ENCODE assay signal across 9 mouse cellular contexts in the genomic region with DNA sequence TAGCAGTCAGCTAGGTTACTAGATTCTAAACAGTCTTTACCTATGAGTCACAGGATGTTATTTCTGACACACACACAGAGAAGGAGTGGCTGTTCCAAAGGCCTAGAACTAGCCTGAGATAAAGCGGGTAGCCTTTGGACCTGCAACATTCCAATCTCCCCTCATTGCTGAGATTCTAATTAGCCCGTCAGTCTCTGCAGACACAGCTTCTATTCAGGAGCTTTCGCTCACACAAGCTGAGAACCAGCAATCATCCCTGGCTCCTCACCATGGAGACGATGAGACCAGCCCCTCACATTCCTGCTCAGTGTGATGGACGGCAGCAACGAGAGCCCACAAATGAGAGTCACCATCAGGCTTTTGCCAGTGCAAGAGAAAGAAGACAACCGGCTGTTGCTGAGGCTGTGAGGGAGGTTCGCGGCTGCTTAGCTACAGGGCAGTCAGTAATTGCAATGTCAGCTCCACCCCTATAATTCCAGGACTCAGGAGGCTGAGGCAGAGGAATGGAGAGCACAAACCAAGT. TPM values are rescaled to one million over a fixed set of nuclear protein-coding genes. Genes with fewer than 3 reads are reported as not detected.
A peak's percentile ranks its signal among the peaks of the same experiment; 100 is the strongest.
DNase-seq lines count a peak whose midpoint lies in the region; ATAC-seq and TF ChIP-seq lines count a peak whose summit lies in the region.
"Had no signal": no experiment of that assay in that cellular context is flagged by ENCODE, and none has a peak within 500 bp of the region (broad histone marks: within the 10 kb centered on the region; RNA-seq: fewer than 3 reads in every experiment).

No protein-coding gene starts in this region.

- DNase-seq in lung, embryonic 14.5 days = peak; percentile 42
- DNase-seq in lung, postnatal 36 days = no peak
- peak; percentile 37 for DNase-seq in layer of hippocampus, adult 9-11 months
- no peak for DNase-seq in spleen, postnatal 14 days (ENCODE audit: low spot score in 2 of 2)
- no peak for DNase-seq in kidney, adult 8-10 months
- no peak for DNase-seq in spleen, postnatal 10 days (ENCODE audit: low spot score in 2 of 2)

- no peak for TF ChIP-seq POLR2A in small intestine, adult 2 months (IDR thresholded peaks at IDR 0.05; ENCODE audit: low read depth, low read length)

- no peak for TF ChIP-seq CTCF in lung, embryonic 14.5 days (IDR thresholded peaks at IDR 0.05; ENCODE audit: low read depth)
- no peak for TF ChIP-seq CTCF in small intestine, adult 2 months (IDR thresholded peaks at IDR 0.05; ENCODE audit: extremely low read depth, insufficient read length, insufficient replicate concordance, low read depth, low read length)

- WGBS in lung, embryonic 14.5 days = 12% methylated on average over 9 of the region's 9 CpGs
- 7% methylated on average over 9 of the region's 9 CpGs for WGBS in embryonic facial prominence, embryonic 13.5 days
- 15% methylated on average over 9 of the region's 9 CpGs for WGBS in small intestine, adult 2 months

- no peak overlapping the region for H3K9ac ChIP-seq in lung, embryonic 14.5 days
- no peak overlapping the region for H3K9ac ChIP-seq in embryonic facial prominence, embryonic 13.5 days

- no peaks in the 10 kb centered on the region for H3K9me3 ChIP-seq in lung, embryonic 14.5 days (ENCODE audit: low read depth, low read length)
- no peaks in the 10 kb centered on the region for H3K9me3 ChIP-seq in embryonic facial prominence, embryonic 13.5 days

- no peaks in the 10 kb centered on the region for H3K27me3 ChIP-seq in lung, embryonic 14.5 days (ENCODE audit: insufficient read depth, low read length)
- H3K27me3 ChIP-seq in embryonic facial prominence, embryonic 13.5 days = no peaks in the 10 kb centered on the region
- H3K27me3 ChIP-seq in small intestine, adult 2 months (ENCODE audit: control insufficient read depth, insufficient read depth, low read length) = no peaks in the 10 kb centered on the region

- H3K4me2 ChIP-seq in lung, embryonic 14.5 days = peak overlapping the region; percentile 7; the same call in 1 of the 2 replicates
- H3K4me2 ChIP-seq in embryonic facial prominence, embryonic 13.5 days = peak overlapping the region; percentile 26

- H3K36me3 ChIP-seq in lung, embryonic 14.5 days (ENCODE audit: insufficient read depth) = no peaks in the 10 kb centered on the region
- H3K36me3 ChIP-seq in embryonic facial prominence, embryonic 13.5 days = no peaks in the 10 kb centered on the region
- H3K36me3 ChIP-seq in small intestine, adult 2 months (ENCODE audit: control insufficient read depth, insufficient read depth, low read length) = no peaks in the 10 kb centered on the region

- H3K4me1 ChIP-seq in lung, embryonic 14.5 days (ENCODE audit: insufficient read depth) = no peaks in the 10 kb centered on the region
- H3K4me1 ChIP-seq in embryonic facial prominence, embryonic 13.5 days = peaks cover 17% of the 10 kb centered on the region; the same call in 1 of the 2 replicates
- peaks cover 13% of the 10 kb centered on the region; the same call in 1 of the 2 replicates for H3K4me1 ChIP-seq in small intestine, adult 2 months (ENCODE audit: control insufficient read depth, insufficient read depth, insufficient read length, low read length)

- no peak overlapping the region for H3K4me3 ChIP-seq in lung, embryonic 14.5 days (ENCODE audit: low read depth, low read length)
- no peak overlapping the region for H3K4me3 ChIP-seq in embryonic facial prominence, embryonic 13.5 days
- peak overlapping the region; percentile 57 for H3K4me3 ChIP-seq in small intestine, adult 2 months (ENCODE audit: low read depth, low read length)
- H3K4me3 ChIP-seq: left cerebral cortex, adult 2 months had no signal

- peak; percentile 51; the same call in 1 of the 2 replicates for ATAC-seq in lung, embryonic 14.5 days (ENCODE audit: insufficient read depth)
- no peak for ATAC-seq in embryonic facial prominence, embryonic 13.5 days (ENCODE audit: insufficient number of reproducible peaks, insufficient read depth, low FRiP score, low TSS enrichment, low read depth)

- H3K27ac ChIP-seq in lung, embryonic 14.5 days (ENCODE audit: low read depth) = no peak overlapping the region
- H3K27ac ChIP-seq in embryonic facial prominence, embryonic 13.5 days = no peak overlapping the region
- peak overlapping the region; percentile 88 for H3K27ac ChIP-seq in small intestine, adult 2 months (ENCODE audit: insufficient read depth, low read depth, low read length)
- H3K27ac ChIP-seq: left cerebral cortex, adult 2 months had no signal

RNA-seq across cellular contexts. Expression of a gene that starts 6.8 kb away (rescaled TPM):
- polyA plus RNA-seq in lung, embryonic 14.5 days (2014; fragmentation: Nextera tagmentation; extraction: Ambion mirVana) = 8.8 and 13.1 TPM in 2 replicates
- polyA plus RNA-seq in embryonic facial prominence, embryonic 13.5 days (2015; fragmentation: Nextera tagmentation; extraction: Ambion mirVana) = 9.4 and 13.0 TPM in 2 replicates
- polyA plus RNA-seq in small intestine, adult 2 months (2012; rRNA removed) = 5.5 and 10.8 TPM in 2 replicates

RNA-seq across cellular contexts. Expression of a gene that starts 11.3 kb away (rescaled TPM):
- not detected in 2 replicates for polyA plus RNA-seq in lung, embryonic 14.5 days (2014; fragmentation: Nextera tagmentation; extraction: Ambion mirVana)
- not detected in 2 replicates for polyA plus RNA-seq in embryonic facial prominence, embryonic 13.5 days (2015; fragmentation: Nextera tagmentation; extraction: Ambion mirVana)
- polyA plus RNA-seq in small intestine, adult 2 months (2012; rRNA removed) = not detected in 2 replicates

Comparison
In these comparisons a context has a peak if more than half of its experiments do, and no peak if none do; other contexts are left out.
1. DNase-seq: peak in lung, embryonic 14.5 days (single experiment) and layer of hippocampus, adult 9-11 months (single experiment); none in lung, postnatal 36 days (single experiment), spleen, postnatal 14 days (0 of 2), kidney, adult 8-10 months (0 of 2) and spleen, postnatal 10 days (0 of 2).